Mouse (Mus musculus) spleen, postnatal 10 days (tissue): ENCODE data around the gene Kif14.

Experiments
- DNase-seq, 2 experiments: peaks; one replicate each; pipeline ENCODE4 v3.0.0; 2021 to 2022; ENCODE audit warnings: low spot score in 2 of 2

The Kif14 gene

DNA sequence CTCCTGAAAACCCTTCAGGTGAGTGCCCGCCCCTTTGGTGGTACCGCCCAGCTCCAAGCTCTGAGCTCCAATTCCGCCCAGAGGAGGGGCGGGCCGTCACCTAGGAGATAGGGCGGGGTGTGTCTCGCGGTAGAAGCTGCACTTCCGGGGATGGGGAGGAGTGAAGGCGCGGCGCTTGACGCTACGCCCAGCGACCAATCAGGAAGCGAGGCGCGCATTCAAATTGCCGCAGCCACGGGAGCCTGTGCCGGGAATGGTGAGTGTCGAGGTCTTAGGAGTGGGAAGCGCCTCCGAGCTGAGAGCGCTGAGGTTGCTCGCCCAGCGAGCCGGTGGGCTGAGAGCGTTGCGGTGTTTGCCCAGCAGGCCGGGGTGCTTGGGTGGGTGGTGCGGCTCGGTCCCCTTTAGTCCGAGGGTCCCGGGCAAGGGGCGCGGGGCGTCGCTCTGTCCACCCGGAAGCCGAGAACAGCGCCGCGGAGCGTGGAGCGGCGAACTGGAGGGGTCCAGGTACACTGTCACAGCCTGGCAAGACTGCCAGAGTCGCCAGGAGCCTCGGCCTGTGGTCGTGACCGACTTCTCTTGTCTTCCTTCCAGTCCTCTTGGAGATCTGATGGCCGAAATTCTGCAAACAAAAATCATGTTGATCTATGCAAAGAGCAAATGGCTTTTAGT, at the start of gene Kif14:
Gene Kif14 (plus strand): TSS at position 201 of the 669 bp plus-strand sequence.
- DNase-seq, result peak; percentile 94 to 99

DNA sequence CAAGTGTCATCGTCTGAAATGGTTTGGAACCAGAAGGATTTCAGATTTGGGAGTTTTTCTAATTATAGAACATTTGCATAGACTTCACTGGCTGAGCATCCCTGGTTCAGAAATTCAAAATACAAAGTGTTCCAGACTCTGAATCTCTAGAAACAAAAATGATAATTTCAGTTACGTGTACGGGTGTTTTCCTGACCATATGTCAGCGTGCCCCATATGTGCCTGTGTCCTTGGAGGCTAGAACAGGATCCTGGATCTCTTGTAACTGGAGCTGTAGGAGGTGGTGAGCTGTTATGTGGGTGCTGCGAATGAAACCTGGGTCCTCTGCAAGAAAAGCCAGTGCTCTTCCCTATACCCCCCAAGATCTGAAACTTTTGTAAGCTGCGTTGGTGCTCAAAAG, 47.8 kb upstream of the Kif14 start:
- DNase-seq, result no peak

- peak; percentile 72 to 73 for DNase-seq
Measured at GRCm38 (mm10) chr1:136427166-136427969, 38.8 kb upstream of the Kif14 start.

DNA sequence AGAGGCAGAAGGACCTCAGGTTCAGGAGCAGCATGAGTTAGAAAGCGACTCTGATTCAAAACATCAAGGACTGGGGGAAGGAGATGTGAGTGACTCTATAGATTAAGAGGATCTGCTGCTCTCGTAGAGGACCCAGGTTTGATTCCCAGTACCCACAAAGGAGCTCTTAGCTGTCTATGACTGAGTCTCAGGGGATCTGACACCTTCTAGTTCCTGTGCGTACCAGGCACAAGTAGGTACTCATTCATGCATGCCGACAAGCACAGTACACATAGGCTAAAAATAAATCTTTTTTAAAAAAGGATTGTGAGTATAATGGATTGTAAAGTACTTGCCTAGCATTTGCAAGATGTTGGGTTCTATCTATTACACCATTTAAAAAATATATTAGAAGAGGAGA, 37.2 kb upstream of the Kif14 start:
- DNase-seq, result peak in 1 of 2 experiments; percentile 12

GRCm38 (mm10) chr1:136430126-136430818, 35.9 kb upstream of the Kif14 start:
- peak; percentile 26 to 27 for DNase-seq

- DNase-seq, result no peak
Measured at GRCm38 (mm10) chr1:136440741-136441140, 25.4 kb upstream of the Kif14 start.

DNA sequence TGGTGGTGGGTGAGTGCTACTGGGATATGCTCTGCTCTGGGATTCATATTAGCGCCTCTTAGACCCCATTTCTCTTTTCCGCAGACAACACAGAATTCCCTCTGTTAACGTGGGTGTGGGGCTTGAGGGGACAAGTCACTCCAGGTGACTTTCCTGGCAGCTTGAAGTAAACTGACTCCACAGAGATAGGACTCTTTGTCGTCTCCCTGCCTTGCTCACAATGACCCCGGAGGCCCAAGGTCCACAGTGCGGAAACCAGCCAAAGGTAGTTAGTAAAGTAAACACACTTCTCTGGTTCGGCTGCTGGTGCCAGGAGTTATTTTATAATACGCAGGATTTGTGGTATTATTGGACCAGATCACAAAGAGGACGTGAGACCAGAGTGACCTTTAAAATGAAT, 23.3 kb upstream of the Kif14 start:
- no peak for DNase-seq

DNA sequence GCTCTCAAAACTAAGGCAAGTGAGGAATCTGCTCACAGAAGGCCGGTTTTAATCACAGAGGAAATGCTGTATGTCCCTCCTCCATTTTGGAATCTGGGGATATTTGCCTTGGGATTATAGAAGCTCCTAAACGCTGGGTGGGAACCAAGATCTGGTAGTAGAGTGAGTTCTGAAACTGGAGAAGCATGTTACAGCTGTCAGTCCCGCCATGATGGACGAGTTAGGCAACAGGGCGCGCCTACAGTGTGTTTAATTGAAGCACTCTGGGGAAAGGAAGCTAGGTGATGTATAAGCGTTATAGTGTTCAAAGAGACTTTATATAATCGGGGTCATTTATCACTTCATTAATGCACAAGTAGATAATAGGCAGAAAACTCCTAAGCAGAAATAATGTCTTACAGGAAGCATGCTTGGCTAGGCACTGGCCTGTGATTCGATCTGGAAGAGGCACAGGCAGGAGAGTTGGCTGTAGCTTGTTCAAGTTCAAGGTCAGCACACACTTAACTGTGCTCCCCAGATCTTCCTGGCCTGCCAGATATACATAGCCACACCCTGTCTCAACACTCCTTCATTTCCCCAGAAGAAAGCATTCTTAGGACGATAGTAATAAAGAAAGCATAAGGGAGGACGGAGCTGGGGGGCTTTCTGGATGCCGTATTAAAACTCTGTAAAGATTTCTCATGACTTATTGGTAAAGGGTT, 21.4 kb upstream of the Kif14 start:
- DNase-seq, result peak in 1 of 2 experiments; percentile 56

- DNase-seq, result no peak
Measured at GRCm38 (mm10) chr1:136446933-136447332, 19.2 kb upstream of the Kif14 start.

- DNase-seq, result no peak
Measured at GRCm38 (mm10) chr1:136447338-136447737, 18.8 kb upstream of the Kif14 start.

DNA sequence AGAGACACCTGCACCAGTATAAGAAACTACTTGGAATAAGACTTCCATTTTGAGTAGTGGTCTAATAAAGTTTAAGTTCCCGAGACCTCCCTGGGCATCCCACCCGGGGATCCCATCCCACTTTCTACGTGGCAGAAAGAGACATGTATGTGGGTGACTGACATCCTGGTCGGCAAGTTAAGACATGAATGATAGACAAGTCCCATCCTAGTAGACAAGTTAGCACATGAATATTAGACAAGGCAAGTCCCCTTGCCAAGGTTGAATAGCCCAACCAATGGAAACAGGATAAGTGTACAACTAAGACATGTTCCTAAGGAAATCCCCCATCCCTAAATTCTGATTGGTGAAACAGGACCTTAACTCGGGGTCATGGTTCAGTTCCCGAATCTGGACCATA, 16.6 kb upstream of the Kif14 start:
- DNase-seq, result no peak

- no peak for DNase-seq
Measured at GRCm38 (mm10) chr1:136450206-136450605, 15.9 kb upstream of the Kif14 start.

- no peak for DNase-seq
Measured at GRCm38 (mm10) chr1:136452421-136452820, 13.7 kb upstream of the Kif14 start.

- DNase-seq, result no peak
Measured at GRCm38 (mm10) chr1:136455756-136456585, 10.2 kb upstream of the Kif14 start.

DNA sequence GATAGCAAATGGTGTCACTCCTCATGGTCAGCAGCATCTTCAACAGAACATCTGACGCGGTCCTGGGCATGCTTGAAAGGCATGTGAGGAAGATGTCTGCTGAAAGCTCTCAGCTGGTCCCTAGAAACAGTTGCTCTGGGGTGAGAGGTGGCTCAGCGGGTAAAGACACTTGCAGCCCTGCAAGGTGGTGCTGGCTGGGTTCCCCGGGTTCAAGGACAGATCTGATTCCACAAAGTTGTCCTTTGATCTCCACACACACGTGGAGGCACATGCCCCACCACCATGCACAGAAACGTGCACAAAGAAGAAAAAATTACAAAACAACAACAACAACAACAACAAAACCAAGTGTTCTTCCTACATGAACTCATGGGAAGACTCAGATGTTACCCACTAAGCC, 9.4 kb upstream of the Kif14 start:
- no peak for DNase-seq

GRCm38 (mm10) chr1:136457403-136457802, 8.7 kb upstream of the Kif14 start:
- DNase-seq, result no peak

GRCm38 (mm10) chr1:136458691-136459245, 7.4 kb upstream of the Kif14 start:
- peak in 1 of 2 experiments; percentile 33 for DNase-seq

GRCm38 (mm10) chr1:136462443-136462842, 3.7 kb upstream of the Kif14 start:
- no peak for DNase-seq

GRCm38 (mm10) chr1:136465168-136465567, 975 bp upstream of the Kif14 start:
- no peak for DNase-seq

- no peak for DNase-seq
Measured at GRCm38 (mm10) chr1:136469408-136469807, 3.3 kb downstream of the Kif14 start.

- DNase-seq, result no peak
Measured at GRCm38 (mm10) chr1:136470471-136470870, 4.3 kb downstream of the Kif14 start.
